Mouse (Mus musculus) WW6 (cell line): Measurements from ENCODE around the gene Ankrd52.

Source experiments
- DNase-seq: peaks from one replicate; pipeline ENCODE4 v3.0.0-alpha.2; 2013; ENCODE audit warnings: low read depth, low spot score

The Ankrd52 gene

GRCm38 (mm10) chr10:128401056-128401455 is 24.1 kb downstream of the Ankrd52 start, which contains the start of gene Slc39a5:
Gene Slc39a5, minus strand, starts transcription at chr10:128401229.
- DNase-seq, result no peak

- DNase-seq, result no peak
Measured at GRCm38 (mm10) chr10:128401638-128402037, 24.7 kb downstream of the Ankrd52 start.

- DNase-seq, result no peak
Measured at GRCm38 (mm10) chr10:128403931-128404330, 27.0 kb downstream of the Ankrd52 start.

- DNase-seq, result no peak
Measured at GRCm38 (mm10) chr10:128408591-128409535, 31.9 kb downstream of the Ankrd52 start.

DNA sequence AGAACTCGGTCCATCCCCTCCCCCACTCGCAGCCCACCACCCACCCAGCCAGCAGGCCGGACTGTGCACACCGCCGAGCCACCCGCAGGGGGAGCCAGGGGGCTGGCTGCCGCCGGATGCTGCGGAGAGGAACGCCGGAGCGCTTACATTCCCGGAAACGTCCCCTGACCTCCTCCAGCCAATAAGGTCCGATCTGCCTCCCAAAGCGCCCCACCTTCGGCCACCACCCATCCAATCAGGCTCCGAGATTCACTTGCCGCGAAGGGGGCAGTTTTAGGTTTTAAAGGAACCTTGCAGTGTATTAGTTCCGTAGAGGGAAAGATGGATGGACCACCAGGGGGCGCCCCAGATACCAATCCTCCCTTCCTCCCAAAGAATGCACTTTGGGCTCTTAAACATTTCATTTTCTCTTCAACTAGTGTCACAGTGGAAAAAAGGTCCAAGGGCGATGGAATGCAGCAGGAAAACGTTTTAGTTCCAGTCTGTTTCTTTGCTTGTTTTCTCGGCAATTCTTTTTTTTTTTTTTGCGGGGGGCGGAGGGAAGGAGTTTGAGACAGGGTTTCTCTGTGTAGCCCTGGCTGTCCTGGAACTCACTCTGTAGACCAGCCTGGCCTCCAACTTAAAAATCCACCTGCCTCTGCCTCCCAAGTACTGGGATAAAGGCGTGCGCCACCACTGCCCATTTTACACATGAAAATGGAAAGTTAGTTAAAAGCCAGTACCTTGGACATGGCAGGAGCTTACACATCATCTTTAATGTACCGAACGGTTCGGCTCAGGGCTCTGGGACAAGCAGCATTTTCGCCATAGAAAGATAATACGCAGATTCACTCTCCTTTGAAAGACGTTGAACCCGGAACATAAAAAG is 33.0 kb downstream of the Ankrd52 start:
- peak; percentile 94 for DNase-seq

- no peak for DNase-seq
Measured at GRCm38 (mm10) chr10:128410560-128410845, 33.6 kb downstream of the Ankrd52 start.

- DNase-seq, result peak; percentile 95
Measured at GRCm38 (mm10) chr10:128411211-128412054, 34.5 kb downstream of the Ankrd52 start, which contains the start of the genes Nabp2 and Rnf41. Gene Nabp2, minus strand, starts transcription at chr10:128411492. Gene Rnf41, plus strand, starts transcription at chr10:128411657.

- DNase-seq, result no peak
Measured at GRCm38 (mm10) chr10:128412055-128412381, 35.1 kb downstream of the Ankrd52 start.

DNA sequence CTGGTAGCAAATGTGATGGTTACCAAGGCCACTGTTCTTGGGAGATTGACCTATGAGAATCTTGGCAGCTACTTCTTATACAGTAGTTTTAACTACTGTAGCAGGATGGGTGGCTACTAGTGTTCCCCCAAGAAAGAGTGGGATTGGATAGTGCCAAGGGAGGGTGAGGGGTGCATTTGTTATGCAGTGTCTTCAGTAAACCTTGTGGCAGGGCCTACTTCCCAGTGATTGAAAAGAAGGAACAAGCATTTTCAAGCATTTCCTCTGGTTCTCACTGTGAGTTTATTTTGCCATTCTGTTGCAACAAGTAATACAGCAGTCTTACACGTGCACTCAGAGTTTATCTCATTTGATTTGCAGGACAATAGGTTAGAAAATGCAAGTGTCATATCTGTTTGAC is 35.6 kb downstream of the Ankrd52 start:
- no peak for DNase-seq

GRCm38 (mm10) chr10:128413076-128413475 is 36.2 kb downstream of the Ankrd52 start:
- DNase-seq, result no peak

GRCm38 (mm10) chr10:128414848-128415247 is 37.9 kb downstream of the Ankrd52 start:
- DNase-seq, result no peak

GRCm38 (mm10) chr10:128422426-128422825 is 45.5 kb downstream of the Ankrd52 start:
- no peak for DNase-seq

DNA sequence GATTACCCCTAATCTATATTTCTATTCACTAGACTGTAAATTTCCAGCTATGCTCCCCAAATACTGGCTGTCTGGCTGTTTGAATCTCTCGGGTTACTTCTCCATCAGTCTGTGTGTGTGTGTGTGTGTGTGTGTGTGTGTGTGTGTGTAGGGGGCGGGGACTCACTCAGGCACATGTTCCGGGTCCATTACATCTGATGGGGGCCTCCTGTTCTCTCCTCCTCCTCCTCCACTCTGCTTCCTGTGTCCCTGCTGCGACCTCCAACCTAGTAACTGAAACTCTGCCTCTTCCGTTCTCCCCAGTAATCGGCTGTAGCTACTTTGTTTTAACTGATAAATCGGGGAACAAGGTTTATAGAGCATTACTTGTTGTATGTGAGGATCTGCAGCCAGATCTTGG is 47.7 kb downstream of the Ankrd52 start:
- DNase-seq, result no peak

- no peak for DNase-seq
Measured at GRCm38 (mm10) chr10:128425260-128425659, 48.3 kb downstream of the Ankrd52 start.

DNA sequence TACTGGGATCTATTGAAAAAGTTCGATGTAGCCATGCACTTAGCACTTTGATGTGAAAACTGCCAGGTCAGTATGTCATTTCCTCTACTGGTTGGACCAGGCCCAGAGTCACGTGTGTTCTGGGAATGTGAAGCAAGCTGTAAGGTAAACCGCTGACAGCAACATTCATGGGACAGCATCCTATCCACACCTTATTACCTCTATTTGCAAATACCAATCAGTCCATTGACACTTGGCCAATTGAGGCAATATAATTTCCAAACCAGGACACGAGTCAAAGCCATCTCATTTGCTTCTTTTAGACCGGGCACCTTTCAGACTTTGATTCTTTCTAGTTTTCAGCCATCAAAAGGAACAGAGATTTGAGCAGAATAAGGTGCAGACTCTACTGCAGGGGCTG is 52.1 kb downstream of the Ankrd52 start:
- DNase-seq, result no peak

GRCm38 (mm10) chr10:128429454-128429853 is 52.5 kb downstream of the Ankrd52 start:
- no peak for DNase-seq

- no peak for DNase-seq
Measured at GRCm38 (mm10) chr10:128433417-128433816, 56.5 kb downstream of the Ankrd52 start.

DNA sequence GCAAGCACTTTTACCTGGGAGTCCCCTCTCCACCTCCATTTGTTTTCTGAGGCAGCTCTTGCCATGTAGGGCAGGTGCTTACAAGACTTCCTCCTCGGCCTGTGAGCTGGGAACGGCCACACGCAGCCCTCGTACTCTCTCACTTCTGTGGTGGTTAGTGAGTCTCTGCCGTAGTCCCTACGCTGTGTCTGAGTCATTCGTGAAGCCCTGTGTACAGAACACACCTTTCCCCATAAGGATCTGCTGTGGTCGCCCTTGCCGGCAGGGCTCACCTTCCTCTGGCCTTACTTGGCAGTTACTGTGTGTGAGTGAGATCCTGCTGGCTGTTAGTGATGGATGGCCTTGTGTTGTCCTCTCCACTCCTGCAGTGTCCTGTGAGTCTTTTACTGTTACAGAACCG is 57.8 kb downstream of the Ankrd52 start:
- DNase-seq, result no peak

- DNase-seq, result no peak
Measured at GRCm38 (mm10) chr10:128435186-128435823, 58.4 kb downstream of the Ankrd52 start.

GRCm38 (mm10) chr10:128435873-128436272 is 59.0 kb downstream of the Ankrd52 start:
- DNase-seq, result no peak

GRCm38 (mm10) chr10:128436376-128436775 is 59.5 kb downstream of the Ankrd52 start:
- DNase-seq, result no peak
